26 mouse cellular contexts compared by ENCODE assay signal in genomic region chr17:79909571-79909970, GRCm38 (mm10).
"Had no signal": no experiment of that assay in that cellular context is flagged by ENCODE, and none has a peak within 500 bp of the region (broad histone marks: within the 10 kb centered on the region; RNA-seq: fewer than 3 reads in every experiment).

No protein-coding gene starts in this region.

- H3K9ac ChIP-seq: heart, embryonic 13.5 days; heart, embryonic 15.5 days; hindbrain, embryonic 12.5 days; hindbrain, embryonic 14.5 days; intestine, embryonic 15.5 days; limb, embryonic 12.5 days had no signal

- H3K27me3 ChIP-seq: heart, embryonic 13.5 days; heart, embryonic 15.5 days; hindbrain, embryonic 12.5 days; intestine, embryonic 15.5 days; limb, embryonic 12.5 days had no signal

- DNase-seq: gastrocnemius, adult 2 months; gastrocnemius, postnatal 10 days; gastrocnemius, postnatal 25 days; heart, adult 2 months; heart, postnatal 14 days; heart, postnatal 4 days; kidney, adult 18-20 months; kidney, adult 8-10 months; kidney, postnatal 10 days; kidney, postnatal 25 days; kidney, postnatal 4 days; liver had no signal

- ATAC-seq: hindbrain, embryonic 16.5 days; inflammation-experienced regulatory T-cells, adult 6 months; intestine, embryonic 15.5 days; intestine, postnatal 0 days had no signal

- H3K4me1 ChIP-seq: heart, embryonic 15.5 days; hindbrain, embryonic 10.5 days; hindbrain, embryonic 12.5 days; intestine, embryonic 15.5 days; limb, embryonic 10.5 days; limb, embryonic 12.5 days had no signal

- H3K9me3 ChIP-seq: heart, embryonic 13.5 days; heart, embryonic 15.5 days; hindbrain, embryonic 10.5 days; hindbrain, embryonic 12.5 days; intestine, embryonic 15.5 days; limb, embryonic 10.5 days; limb, embryonic 12.5 days had no signal

- H3K27ac ChIP-seq: gastrocnemius, adult 2 months; heart, adult 2 months; heart, embryonic 13.5 days; heart, embryonic 15.5 days; hindbrain, embryonic 10.5 days; hindbrain, embryonic 12.5 days; hindbrain, embryonic 14.5 days; intestine, embryonic 15.5 days; layer of hippocampus, adult 2 months; left cerebral cortex, adult 2 months; limb, embryonic 10.5 days; limb, embryonic 12.5 days had no signal

- H3K4me3 ChIP-seq: gastrocnemius, adult 2 months; heart, adult 2 months; heart, embryonic 13.5 days; heart, embryonic 15.5 days; hindbrain, embryonic 10.5 days; hindbrain, embryonic 12.5 days; intestine, embryonic 15.5 days; layer of hippocampus, adult 2 months; left cerebral cortex, adult 2 months; limb, embryonic 10.5 days; limb, embryonic 12.5 days had no signal

- H3K4me2 ChIP-seq: heart, embryonic 11.5 days; heart, embryonic 13.5 days; heart, embryonic 15.5 days; hindbrain, embryonic 12.5 days; hindbrain, embryonic 14.5 days; intestine, embryonic 15.5 days; limb, embryonic 12.5 days had no signal

- H3K36me3 ChIP-seq: heart, embryonic 13.5 days; heart, embryonic 15.5 days; hindbrain, embryonic 10.5 days; hindbrain, embryonic 12.5 days; intestine, embryonic 15.5 days; limb, embryonic 10.5 days; limb, embryonic 12.5 days had no signal
